Mouse (Mus musculus) lung, embryonic 14.5 days (tissue): ENCODE data around the gene Rps21. TPM values are rescaled to one million over a fixed set of nuclear protein-coding genes. Genes with fewer than 3 reads are reported as not detected.
"Not testable (repeated sequence)": the region's sequence is repeated elsewhere in the genome, so short reads cannot be mapped to it uniquely, and the experiment has no call there.

Source experiments
- ATAC-seq: fragments of 200-750 bp; cut with Nextera tagmentation; 2 replicates; pipeline ENCODE4 v1.8.0; 2017; ENCODE audit warnings: mild to moderate bottlenecking, moderate TSS enrichment, moderate library complexity; ENCODE audit not compliant: insufficient read depth
- DNase-seq: peaks from one replicate; pipeline ENCODE4 v3.0.0-alpha.2; 2015
- H3K27ac ChIP-seq: fragments of 300-500 bp; sonication (generic); 2 replicates; pipeline ENCODE4 v1.5.1; 2014; ENCODE audit warnings: low read depth, mild to moderate bottlenecking, moderate library complexity
- H3K27me3 ChIP-seq: fragments of 300-500 bp; sonication (generic); 2 replicates; pipeline ENCODE4 v1.6.1; 2014; ENCODE audit warnings: low read length, control low read depth; ENCODE audit not compliant: insufficient read depth
- H3K36me3 ChIP-seq: fragments of 300-500 bp; sonication (generic); 2 replicates; pipeline ENCODE4 v1.6.1; 2014; ENCODE audit warnings: control low read depth; ENCODE audit not compliant: insufficient read depth
- H3K4me1 ChIP-seq: fragments of 300-500 bp; sonication (generic); 2 replicates; pipeline ENCODE4 v1.6.1; 2014; ENCODE audit warnings: antibody characterized with exemption, control low read depth; ENCODE audit not compliant: insufficient read depth
- H3K4me2 ChIP-seq: fragments of 300-500 bp; sonication (generic); 2 replicates; pipeline ENCODE4 v1.6.1; 2014; ENCODE audit warnings: mild to moderate bottlenecking
- H3K4me3 ChIP-seq: fragments of 300-500 bp; sonication (generic); 2 replicates; pipeline ENCODE4 v1.5.1; 2014; ENCODE audit warnings: low read depth, low read length
- H3K9ac ChIP-seq: fragments of 300-500 bp; sonication (generic); 2 replicates; pipeline ENCODE4 v1.6.1; 2014
- H3K9me3 ChIP-seq: fragments of 300-500 bp; sonication (generic); 2 replicates; pipeline ENCODE4 v1.6.1; 2016; ENCODE audit warnings: low read depth, low read length, control low read depth
- CTCF ChIP-seq: IDR thresholded peaks from 2 replicates; pipeline ENCODE4 v1.5.1; 2016; ENCODE audit warnings: antibody characterized with exemption, low read depth
- WGBS: fragments of 180-500 bp; shearing (Covaris S2); extraction: QIAGEN DNeasy Blood & Tissue Kit; methylation state at CpG from one replicate; pipeline ENCODE4 v1.1.7; 2014; 5-methylcytosine and 5-hydroxymethylcytosine counted together
- polyA plus RNA-seq: library from polyadenylated mRNA; unstranded; fragments of >200 nt; fragmentation: Nextera tagmentation; extraction: Ambion mirVana; gene quantifications from 2 replicates; pipeline ENCODE4 v1.2.1, GENCODE M21; 2014

Gene Rps21
- polyA plus RNA-seq, 1 experiment from 2014 or later = 630 TPM

DNA sequence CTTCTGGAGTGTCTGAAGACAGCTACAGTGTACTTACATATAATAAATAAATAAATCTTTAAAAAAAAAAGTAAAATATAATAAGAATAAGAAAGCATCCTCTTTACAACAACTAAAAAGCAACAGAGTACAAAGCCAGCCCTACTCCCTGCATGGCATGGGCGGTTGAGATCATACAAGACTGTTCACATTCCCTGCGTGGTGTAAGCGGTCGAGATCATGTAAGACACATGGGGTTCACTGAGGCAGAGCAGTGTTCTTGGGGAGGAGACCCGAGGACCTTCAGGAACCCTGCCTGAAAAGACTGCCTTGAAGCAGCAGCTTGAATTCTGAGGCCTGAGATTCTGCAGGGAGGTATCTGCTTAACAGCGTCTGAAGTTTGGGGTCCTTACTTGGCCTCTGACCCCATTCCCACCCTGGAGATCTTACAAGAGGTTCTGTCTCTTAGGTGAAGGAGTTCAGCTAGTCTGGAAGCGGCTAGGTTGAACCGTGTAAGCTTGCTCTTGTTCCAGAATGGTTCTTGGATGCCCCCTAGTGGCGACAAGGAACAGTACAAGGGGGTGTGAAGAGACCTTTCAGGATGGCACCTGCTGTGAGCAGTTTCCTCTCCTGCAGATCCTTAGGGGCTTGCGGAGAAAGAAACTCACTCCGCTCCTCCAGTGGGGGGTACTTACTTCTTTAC lies 6.1 kb upstream of the Rps21 start:
- peak; percentile 85 for ATAC-seq
- Histone ChIP-seq H3K27me3 (no peaks in the 10 kb centered on the region), H3K4me1 (no peaks in the 10 kb centered on the region), H3K9me3 (no peaks in the 10 kb centered on the region), H3K4me3 (no peak overlapping the region), H3K36me3 (no peaks in the 10 kb centered on the region), H3K27ac (no peak overlapping the region), H3K4me2 (no peak overlapping the region), H3K9ac (no peak overlapping the region)
- peak; percentile 94 for DNase-seq
- WGBS = 22% methylated on average over 11 of the region's 11 CpGs
- TF ChIP-seq CTCF = peak; percentile 99

GRCm38 (mm10) chr2:180251838-180252237 lies 5.3 kb upstream of the Rps21 start:
- H3K36me3 ChIP-seq = no peaks in the 10 kb centered on the region
- no peak overlapping the region for H3K4me3 ChIP-seq
- H3K4me1 ChIP-seq = peaks cover 2% of the 10 kb centered on the region; the same call in 1 of the 2 replicates
- H3K27ac ChIP-seq = no peak overlapping the region
- ATAC-seq = no peak
- 53% methylated on average over 3 of the region's 3 CpGs for WGBS
- H3K27me3 ChIP-seq = no peaks in the 10 kb centered on the region
- no peak for TF ChIP-seq CTCF
- no peaks in the 10 kb centered on the region for H3K9me3 ChIP-seq
- no peak overlapping the region for H3K9ac ChIP-seq
- no peak for DNase-seq
- H3K4me2 ChIP-seq = no peak overlapping the region

DNA sequence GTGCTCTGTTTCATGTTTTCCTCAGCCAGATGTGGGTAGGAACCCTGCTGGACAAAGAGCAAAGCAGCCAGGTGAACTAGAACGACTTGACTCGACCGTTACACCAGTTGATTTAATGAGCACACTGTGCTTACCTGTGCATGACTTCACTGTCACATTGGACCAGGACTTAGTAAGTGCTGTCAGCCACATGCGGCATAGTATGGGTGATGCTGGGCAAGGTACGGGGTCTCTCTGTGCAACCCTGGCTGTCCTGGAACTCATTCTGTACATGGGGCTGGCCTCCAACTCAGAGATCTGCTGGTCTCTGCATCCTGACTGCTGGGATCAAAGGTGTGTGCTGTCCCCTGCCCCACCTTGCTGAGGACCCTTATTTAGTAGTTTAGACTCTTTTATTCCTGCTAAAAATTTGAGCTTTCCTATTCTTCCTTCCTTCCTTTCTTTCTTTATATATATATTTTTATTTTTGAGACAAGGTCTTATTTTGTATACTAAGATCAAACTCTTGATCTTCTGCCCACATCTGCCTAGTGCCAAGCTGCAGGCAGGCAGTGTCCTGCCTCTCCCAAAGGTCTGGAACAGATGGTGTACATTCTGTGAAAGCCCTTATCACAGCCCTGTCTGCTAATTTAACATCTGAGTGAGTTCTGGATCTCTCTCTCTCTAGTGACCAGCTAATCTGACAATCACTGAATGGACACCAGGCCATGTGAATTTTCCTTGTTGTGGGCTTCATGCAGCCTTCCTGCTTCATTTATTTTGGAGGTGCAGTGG lies 2.6 kb upstream of the Rps21 start:
- Histone ChIP-seq H3K9me3 (no peaks in the 10 kb centered on the region), H3K27ac (no peak overlapping the region), H3K4me3 (no peak overlapping the region), H3K27me3 (no peaks in the 10 kb centered on the region), H3K36me3 (peaks cover 18% of the 10 kb centered on the region), H3K4me2 (no peak overlapping the region), H3K9ac (no peak overlapping the region), H3K4me1 (peaks cover 6% of the 10 kb centered on the region; the same call in 1 of the 2 replicates)
- ATAC-seq = no peak
- no peak for DNase-seq
- TF ChIP-seq CTCF = no peak
- 92% methylated on average over 5 of the region's 5 CpGs for WGBS

DNA sequence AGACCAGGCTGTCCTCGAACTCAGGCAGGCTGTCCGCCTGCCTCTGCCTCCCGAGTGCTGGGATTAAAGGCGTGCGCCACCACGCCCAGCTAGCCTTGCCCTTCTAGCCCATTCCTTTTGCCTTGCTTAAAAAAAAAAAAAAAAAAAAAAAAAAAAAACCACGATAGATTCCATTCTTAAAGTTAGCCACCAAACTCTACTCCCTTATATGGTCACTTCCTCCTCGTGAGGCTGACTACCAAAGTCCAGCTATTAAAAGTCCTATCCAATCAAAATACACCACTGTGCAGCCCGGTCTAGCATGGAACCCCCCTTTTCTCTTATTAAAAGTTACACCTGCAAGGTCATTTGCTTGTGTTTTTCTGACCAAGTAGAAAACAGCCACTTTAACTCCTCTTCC lies 1.5 kb upstream of the Rps21 start:
- Histone ChIP-seq H3K36me3 (peaks cover 29% of the 10 kb centered on the region), H3K4me3 (peak overlapping the region; percentile 97; the same call in 1 of the 2 replicates), H3K9ac (no peak overlapping the region), H3K9me3 (no peaks in the 10 kb centered on the region), H3K27me3 (no peaks in the 10 kb centered on the region), H3K4me1 (peaks cover 6% of the 10 kb centered on the region; the same call in 1 of the 2 replicates), H3K27ac (no peak overlapping the region), H3K4me2 (peak overlapping the region; percentile 90)
- DNase-seq (no peak), ATAC-seq (no peak)
- TF ChIP-seq CTCF = no peak
- WGBS = 88% methylated on average over 9 of the region's 9 CpGs

DNA sequence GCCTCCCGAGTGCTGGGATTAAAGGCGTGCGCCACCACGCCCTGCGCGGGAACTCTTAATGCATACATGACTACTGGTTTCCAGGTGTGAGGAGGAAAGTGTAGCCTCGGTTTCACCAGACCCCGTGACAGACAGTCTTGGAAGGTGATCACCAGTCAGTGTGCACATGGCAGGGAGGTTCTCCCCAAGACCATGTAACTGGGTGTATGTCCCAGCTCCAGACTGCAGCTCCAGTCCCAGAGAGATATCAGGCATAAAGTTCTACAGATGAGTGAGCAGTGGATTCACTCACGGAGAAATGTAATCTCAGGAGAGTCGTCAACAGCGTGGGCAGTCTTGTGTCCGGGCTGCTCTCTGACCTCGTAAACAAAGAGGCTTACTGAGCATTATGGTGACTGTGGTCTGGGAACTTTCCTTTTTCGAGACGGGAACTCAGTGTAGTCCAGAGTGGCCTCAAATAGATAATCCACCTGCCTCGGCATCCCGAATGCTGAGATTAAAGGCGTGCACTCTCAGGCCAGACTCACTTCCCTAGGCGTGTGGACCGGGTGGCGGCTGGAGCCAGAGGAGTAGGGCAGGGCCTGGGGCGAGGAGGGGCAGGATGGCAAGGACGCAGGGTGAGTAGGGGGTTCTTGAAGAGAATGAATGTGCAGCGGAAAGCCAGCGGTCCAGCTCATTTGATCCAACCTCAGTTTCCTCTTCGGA lies 729 bp upstream of the Rps21 start:
- Histone ChIP-seq H3K4me3 (peak overlapping the region; percentile 97), H3K9me3 (no peaks in the 10 kb centered on the region), H3K27ac (peak overlapping the region; percentile 93), H3K4me2 (peak overlapping the region; percentile 90), H3K9ac (peak overlapping the region; percentile 69), H3K36me3 (peaks cover 35% of the 10 kb centered on the region), H3K4me1 (peaks cover 6% of the 10 kb centered on the region; the same call in 1 of the 2 replicates), H3K27me3 (no peaks in the 10 kb centered on the region)
- DNase-seq (no peak), ATAC-seq (peak; percentile 75)
- TF ChIP-seq CTCF = no peak
- 22% methylated on average over 26 of the region's 26 CpGs for WGBS

GRCm38 (mm10) chr2:180257963-180258865 lies 1.0 kb downstream of the Rps21 start:
- no peak for TF ChIP-seq CTCF
- H3K9ac ChIP-seq = peak overlapping the region; percentile 85
- peak overlapping the region; percentile 90 for H3K4me2 ChIP-seq
- H3K4me3 ChIP-seq = peak overlapping the region; percentile 97
- ATAC-seq (no peak), DNase-seq (no peak)
- no peaks in the 10 kb centered on the region for H3K27me3 ChIP-seq
- H3K4me1 ChIP-seq = peaks cover 6% of the 10 kb centered on the region; the same call in 1 of the 2 replicates
- no peaks in the 10 kb centered on the region for H3K9me3 ChIP-seq
- H3K27ac ChIP-seq = peak overlapping the region; percentile 84; the same call in 1 of the 2 replicates
- H3K36me3 ChIP-seq = peaks cover 53% of the 10 kb centered on the region
- 50% methylated on average over 11 of the region's 11 CpGs for WGBS

GRCm38 (mm10) chr2:180258951-180259484 lies 1.8 kb downstream of the Rps21 start:
- 77% methylated on average over 10 of the region's 10 CpGs for WGBS
- H3K27me3 ChIP-seq, ATAC-seq, H3K4me1 ChIP-seq, H3K27ac ChIP-seq, H3K4me2 ChIP-seq, DNase-seq, H3K9me3 ChIP-seq, H3K4me3 ChIP-seq, H3K9ac ChIP-seq: not testable (repeated sequence)
- H3K36me3 ChIP-seq = peaks cover 59% of the 10 kb centered on the region

DNA sequence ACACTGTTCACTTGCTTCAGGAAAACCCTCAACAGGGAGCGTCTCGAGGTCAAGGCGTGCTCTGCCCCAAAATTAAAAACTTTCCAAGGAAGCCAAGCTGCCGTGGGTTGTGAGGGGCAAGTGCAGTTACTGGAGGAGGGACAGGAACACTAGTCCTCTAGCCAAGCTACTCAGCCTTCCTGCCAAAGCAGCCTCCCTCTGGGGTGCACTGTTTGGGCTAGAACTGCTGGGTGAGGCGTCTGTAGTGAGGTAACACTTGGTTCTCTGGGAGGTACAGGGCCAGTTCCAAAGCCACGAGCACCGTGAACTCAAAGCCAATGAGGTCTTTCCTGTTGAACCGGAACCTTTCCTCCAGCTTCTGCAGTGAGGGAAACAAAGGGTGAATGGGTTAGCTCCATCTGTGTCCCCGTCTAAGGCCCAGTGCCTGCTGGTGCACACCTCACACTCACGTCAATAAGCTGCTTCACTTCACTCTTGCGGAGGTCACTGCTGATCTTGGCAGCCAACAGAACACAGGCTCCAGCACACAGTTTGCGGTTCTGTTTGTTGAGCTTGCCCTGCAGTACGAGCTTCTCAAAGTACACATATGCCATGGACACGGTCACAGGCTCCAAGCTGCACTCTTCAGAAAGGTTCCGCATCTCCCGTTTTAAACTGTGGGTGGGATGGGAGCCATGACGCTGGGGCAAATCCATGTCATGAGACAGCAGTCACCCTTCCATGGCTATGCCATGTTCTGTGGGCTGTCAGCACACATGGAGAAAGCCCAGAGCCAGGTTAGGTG lies 2.8 kb downstream of the Rps21 start:
- peaks cover 67% of the 10 kb centered on the region for H3K36me3 ChIP-seq
- H3K9ac ChIP-seq, H3K4me2 ChIP-seq, H3K27ac ChIP-seq, H3K4me1 ChIP-seq, H3K4me3 ChIP-seq, H3K9me3 ChIP-seq, ATAC-seq, H3K27me3 ChIP-seq, DNase-seq: not testable (repeated sequence)
- WGBS = 57% methylated on average over 17 of the region's 17 CpGs
